Mouse (Mus musculus) midbrain, embryonic 10.5 days (tissue): ENCODE measurements around the gene Def8. TPM values are rescaled to one million over a fixed set of nuclear protein-coding genes. Genes with fewer than 3 reads are reported as not detected.
"Not testable (repeated sequence)": the region's sequence is repeated elsewhere in the genome, so short reads cannot be mapped to it uniquely, and the experiment has no call there.

Experiments used
- DNase-seq: peaks from one replicate; pipeline ENCODE4 v3.0.0-alpha.2; 2017; ENCODE audit warnings: low spot score
- H3K27ac ChIP-seq: fragments of 300-500 bp; sonication (generic); replicated peaks from 2 replicates; pipeline ENCODE4 v1.5.1; 2016; ENCODE audit warnings: mild to moderate bottlenecking
- H3K27me3 ChIP-seq: fragments of 300-500 bp; sonication (generic); 2 replicates; pipeline ENCODE4 v1.6.1; 2016; ENCODE audit warnings: low read depth, mild to moderate bottlenecking; ENCODE audit not compliant: poor library complexity, severe bottlenecking
- H3K36me3 ChIP-seq: fragments of 300-500 bp; sonication (generic); 2 replicates; pipeline ENCODE4 v1.6.1; 2016; ENCODE audit warnings: mild to moderate bottlenecking, moderate library complexity
- H3K4me1 ChIP-seq: fragments of 300-500 bp; sonication (generic); 2 replicates; pipeline ENCODE4 v1.6.1; 2016
- H3K4me3 ChIP-seq: fragments of 300-500 bp; sonication (generic); 2 replicates; pipeline ENCODE4 v1.5.1; 2016; ENCODE audit warnings: mild to moderate bottlenecking, moderate library complexity
- H3K9me3 ChIP-seq: fragments of 300-500 bp; sonication (generic); replicated peaks from 2 replicates; pipeline ENCODE4 v1.6.1; 2016; ENCODE audit warnings: mild to moderate bottlenecking
- WGBS: fragments of 180-500 bp; shearing (Covaris S2); methylation state at CpG from one replicate; pipeline ENCODE4 v1.1.7; 2016; 5-methylcytosine and 5-hydroxymethylcytosine counted together
- polyA plus RNA-seq: library from polyadenylated mRNA; unstranded; fragments of >200 nt; fragmentation: Nextera tagmentation; extraction: Ambion mirVana; gene quantifications from 2 replicates; pipeline ENCODE4 v1.2.1, GENCODE M21; 2016

The Def8 gene
- polyA plus RNA-seq, 1 experiment from 2014 or later, result 42.1 TPM

DNA sequence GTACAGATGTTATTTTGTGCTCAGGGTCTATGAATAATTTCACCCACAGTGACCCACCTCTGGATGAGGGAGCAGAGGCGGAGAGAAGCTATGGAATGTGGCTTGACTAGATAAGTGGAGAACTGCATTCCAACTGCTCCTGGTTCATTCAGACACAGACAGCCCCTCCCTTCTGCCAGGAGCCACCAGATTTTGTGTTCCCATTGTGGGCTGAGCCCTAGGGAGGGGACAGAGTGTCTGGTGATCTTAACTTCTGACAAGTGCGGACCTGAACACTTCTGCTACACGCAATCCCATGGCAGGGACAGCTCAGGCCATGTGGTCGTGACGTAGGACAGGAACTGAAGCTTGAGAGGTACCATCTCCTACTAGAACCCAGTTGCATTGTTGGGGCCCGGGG, 23.5 kb downstream of the Def8 start:
- WGBS, result 92% methylated on average over 6 of the region's 6 CpGs
- Histone ChIP-seq H3K9me3 (no peaks in the 10 kb centered on the region), H3K27ac (no peak overlapping the region), H3K36me3 (peaks cover 25% of the 10 kb centered on the region), H3K4me3 (no peak overlapping the region), H3K4me1 (peaks cover 15% of the 10 kb centered on the region), H3K27me3 (no peaks in the 10 kb centered on the region)
- DNase-seq, result no peak

DNA sequence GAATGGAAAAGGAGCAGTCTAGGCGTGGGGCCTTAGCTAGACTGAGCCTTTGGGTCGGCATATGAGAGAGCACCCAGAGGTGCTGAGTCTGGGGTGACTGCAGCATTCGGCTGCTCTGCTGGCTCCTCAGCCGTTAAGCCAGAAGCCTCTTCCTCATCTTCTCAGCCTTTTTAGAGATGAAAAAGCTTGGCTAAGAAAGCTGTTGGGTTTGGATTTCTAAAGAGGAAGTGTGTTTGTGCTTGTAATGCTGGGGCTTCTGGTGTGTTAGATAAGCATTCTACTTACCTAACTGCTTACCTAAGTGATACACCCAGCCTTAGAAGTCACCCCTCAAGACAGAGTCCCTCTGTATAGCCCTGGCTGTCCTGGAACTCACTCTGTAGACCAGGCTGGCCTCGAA, 27.5 kb downstream of the Def8 start:
- Histone ChIP-seq H3K27ac (no peak overlapping the region), H3K36me3 (peaks cover 63% of the 10 kb centered on the region), H3K27me3 (no peaks in the 10 kb centered on the region), H3K4me3 (no peak overlapping the region), H3K9me3 (no peaks in the 10 kb centered on the region), H3K4me1 (no peaks in the 10 kb centered on the region)
- DNase-seq, result no peak
- 89% methylated on average over 5 of the region's 5 CpGs for WGBS

DNA sequence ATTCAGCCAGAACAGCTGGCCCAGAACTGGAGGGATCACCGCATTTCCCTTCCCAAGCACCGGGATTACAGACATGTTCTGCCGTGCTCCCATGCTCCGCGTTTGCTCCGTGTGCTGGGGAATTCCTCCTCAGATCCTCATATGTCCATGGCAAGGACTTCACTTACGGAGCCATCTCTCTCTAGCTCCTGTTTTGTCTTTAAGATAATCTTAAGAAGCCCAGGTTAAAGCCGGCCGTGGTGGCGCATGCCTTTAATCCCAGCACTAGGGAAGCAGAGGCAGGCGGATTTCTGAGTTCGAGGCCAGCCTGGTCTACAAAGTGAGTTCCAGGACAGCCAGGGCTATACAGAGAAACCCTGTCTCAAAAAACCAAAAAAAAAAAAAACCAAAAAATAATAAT, 28.4 kb downstream of the Def8 start:
- WGBS, result 94% methylated on average over 12 of the region's 12 CpGs

DNA sequence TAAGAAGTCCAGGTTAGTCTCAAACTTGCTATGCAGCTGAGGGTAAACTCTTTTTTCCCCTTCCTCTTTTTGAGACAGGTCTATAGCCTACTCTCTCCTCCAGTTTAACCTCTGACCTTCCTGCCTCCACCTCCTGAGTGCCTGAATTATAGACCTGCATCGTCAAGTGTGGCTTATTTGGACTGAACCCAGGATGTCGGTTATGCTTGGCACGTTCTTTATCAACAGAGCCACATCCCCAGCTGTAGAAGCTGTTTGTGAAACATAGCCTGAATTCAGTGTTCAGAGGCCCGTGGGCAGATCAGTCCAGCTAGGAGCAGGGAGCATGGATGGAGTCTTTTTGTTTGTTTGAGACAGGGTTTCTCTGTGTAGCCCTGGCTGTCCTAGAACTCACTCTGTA, 28.8 kb downstream of the Def8 start:
- no peak for DNase-seq
- H3K27me3 ChIP-seq, result no peaks in the 10 kb centered on the region
- no peak overlapping the region for H3K27ac ChIP-seq
- WGBS, result 90% methylated on average over 4 of the region's 4 CpGs
- H3K9me3 ChIP-seq, result no peaks in the 10 kb centered on the region
- H3K36me3 ChIP-seq, result peaks cover 77% of the 10 kb centered on the region
- no peaks in the 10 kb centered on the region for H3K4me1 ChIP-seq
- H3K4me3 ChIP-seq, result no peak overlapping the region

More for the DNA sequence above, 28.4 kb downstream of the Def8 start:
- H3K27ac ChIP-seq, DNase-seq, H3K27me3 ChIP-seq, H3K4me1 ChIP-seq, H3K4me3 ChIP-seq, H3K9me3 ChIP-seq: not testable (repeated sequence)
- H3K36me3 ChIP-seq, result peaks cover 73% of the 10 kb centered on the region

DNA sequence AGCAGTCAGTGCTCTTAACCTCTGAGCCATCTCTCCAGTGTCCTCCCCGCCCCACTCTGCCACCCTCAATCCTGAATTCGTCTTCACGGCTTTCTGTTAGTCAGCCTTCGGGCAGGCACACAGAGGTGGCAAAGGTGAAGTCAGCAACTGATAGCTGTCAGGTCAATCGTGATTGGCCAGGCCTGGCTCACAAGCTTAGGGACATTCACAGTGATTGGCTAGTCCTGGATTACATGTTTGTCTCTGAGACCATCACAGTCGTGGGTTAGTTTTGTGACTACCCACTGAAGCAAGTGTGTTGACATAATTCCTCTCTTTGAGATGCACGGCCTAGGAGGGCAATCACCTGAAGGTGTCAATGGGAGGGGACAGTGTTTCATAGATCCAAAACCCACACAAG, 30.0 kb downstream of the Def8 start:
- H3K4me1 ChIP-seq, result no peaks in the 10 kb centered on the region
- H3K36me3 ChIP-seq, result peaks cover 88% of the 10 kb centered on the region
- no peak overlapping the region for H3K27ac ChIP-seq
- 85% methylated on average over 7 of the region's 7 CpGs for WGBS
- no peaks in the 10 kb centered on the region for H3K9me3 ChIP-seq
- no peak overlapping the region for H3K4me3 ChIP-seq
- no peak for DNase-seq
- H3K27me3 ChIP-seq, result no peaks in the 10 kb centered on the region

DNA sequence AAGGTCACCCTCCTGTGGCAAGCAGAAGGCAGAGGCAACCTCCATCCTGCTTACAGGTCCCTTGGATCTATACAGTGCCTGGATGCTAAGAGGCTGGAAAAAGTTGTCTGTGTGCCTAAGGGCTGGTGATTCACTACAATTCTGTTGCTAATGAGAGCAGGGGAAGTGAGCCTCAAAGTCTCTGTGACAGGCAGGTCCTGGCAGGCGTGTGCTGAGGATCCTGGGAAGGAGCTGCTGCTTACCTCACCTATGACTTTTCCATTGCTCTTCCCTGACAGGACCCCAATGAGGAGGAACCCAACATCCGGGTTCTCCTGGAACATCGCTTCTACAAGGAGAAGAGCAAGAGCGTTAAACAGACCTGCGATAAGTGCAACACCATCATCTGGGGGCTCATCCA, 30.6 kb downstream of the Def8 start:
- Histone ChIP-seq H3K9me3 (no peaks in the 10 kb centered on the region), H3K4me3 (no peak overlapping the region), H3K36me3 (peaks cover 94% of the 10 kb centered on the region), H3K4me1 (no peaks in the 10 kb centered on the region), H3K27me3 (no peaks in the 10 kb centered on the region), H3K27ac (no peak overlapping the region)
- no peak for DNase-seq
- WGBS, result 86% methylated on average over 5 of the region's 5 CpGs

DNA sequence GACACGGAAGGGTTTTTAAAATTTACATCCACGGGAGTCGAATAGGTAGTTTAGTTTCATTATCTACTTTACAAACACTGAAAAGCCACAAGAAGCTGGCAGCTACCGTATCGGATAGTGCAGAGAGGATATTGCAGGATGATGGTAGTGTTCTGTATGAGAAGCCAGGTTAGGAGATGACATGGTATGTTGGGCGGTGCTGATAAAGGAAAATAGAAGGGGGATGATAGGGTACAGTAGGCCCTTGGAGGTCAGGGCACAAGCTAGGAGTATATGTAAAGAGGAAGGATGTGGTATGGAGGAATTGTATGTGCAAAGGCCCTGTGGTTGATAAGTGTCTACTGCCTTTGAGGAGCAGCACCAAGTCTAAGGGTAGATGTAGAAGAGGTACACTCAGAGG, 31.2 kb downstream of the Def8 start:
- Histone ChIP-seq H3K4me1 (no peaks in the 10 kb centered on the region), H3K27me3 (no peaks in the 10 kb centered on the region), H3K9me3 (no peaks in the 10 kb centered on the region), H3K4me3 (no peak overlapping the region), H3K36me3 (peaks cover 94% of the 10 kb centered on the region), H3K27ac (no peak overlapping the region)
- WGBS, result 94% methylated on average over 6 of the region's 6 CpGs
- DNase-seq, result no peak

DNA sequence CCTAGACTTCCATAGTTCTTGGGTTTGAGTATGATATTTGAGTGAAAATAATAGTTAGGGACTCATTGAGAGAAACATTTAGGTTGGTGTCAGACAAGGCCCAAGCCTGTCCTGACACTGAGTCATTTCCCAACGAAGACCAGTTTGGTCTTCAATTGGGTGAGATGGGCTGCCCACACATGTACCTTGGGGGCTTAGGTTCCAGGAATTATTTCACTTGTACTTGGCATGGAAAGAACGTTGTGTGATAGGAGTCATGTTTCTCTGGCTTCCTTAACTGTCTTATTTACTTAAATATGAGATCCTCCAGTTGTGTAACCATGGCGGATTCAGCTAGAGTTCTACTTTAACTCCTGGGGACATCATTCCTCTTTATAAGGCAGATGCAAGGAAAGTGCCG, 40.3 kb downstream of the Def8 start:
- DNase-seq, result no peak

DNA sequence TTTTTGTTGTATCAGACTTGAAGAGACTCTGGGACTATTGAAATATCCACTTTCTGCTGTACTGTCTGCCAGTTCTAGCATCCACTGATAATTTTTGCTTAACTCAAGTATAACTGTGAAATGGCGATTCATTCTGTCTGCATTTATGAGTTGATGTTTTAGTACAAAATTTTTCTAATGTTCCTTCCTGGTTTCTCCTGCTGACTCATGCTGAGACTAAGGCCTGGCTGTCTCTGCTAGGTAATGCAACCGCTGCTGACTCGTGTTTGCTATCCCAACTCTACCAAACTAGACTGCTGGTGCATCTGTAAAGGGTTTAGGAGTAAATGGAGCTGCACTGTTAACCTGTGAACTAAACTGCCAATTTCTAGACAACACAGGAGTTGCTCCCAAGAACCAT, 44.1 kb downstream of the Def8 start:
- no peaks in the 10 kb centered on the region; the same call in 1 of the 2 replicates for H3K27me3 ChIP-seq
- H3K36me3 ChIP-seq, result peaks cover 12% of the 10 kb centered on the region
- 74% methylated on average over 3 of the region's 3 CpGs for WGBS
- no peak overlapping the region for H3K27ac ChIP-seq
- no peaks in the 10 kb centered on the region for H3K4me1 ChIP-seq
- H3K9me3 ChIP-seq, result no peaks in the 10 kb centered on the region
- DNase-seq, result no peak
- H3K4me3 ChIP-seq, result no peak overlapping the region

More for the DNA sequence above, 40.3 kb downstream of the Def8 start:
- Histone ChIP-seq H3K4me1 (no peaks in the 10 kb centered on the region), H3K4me3 (no peak overlapping the region), H3K27ac (no peak overlapping the region), H3K36me3 (peaks cover 51% of the 10 kb centered on the region), H3K27me3 (no peaks in the 10 kb centered on the region), H3K9me3 (no peaks in the 10 kb centered on the region)
- WGBS, result 90% methylated on average over 4 of the region's 4 CpGs

DNA sequence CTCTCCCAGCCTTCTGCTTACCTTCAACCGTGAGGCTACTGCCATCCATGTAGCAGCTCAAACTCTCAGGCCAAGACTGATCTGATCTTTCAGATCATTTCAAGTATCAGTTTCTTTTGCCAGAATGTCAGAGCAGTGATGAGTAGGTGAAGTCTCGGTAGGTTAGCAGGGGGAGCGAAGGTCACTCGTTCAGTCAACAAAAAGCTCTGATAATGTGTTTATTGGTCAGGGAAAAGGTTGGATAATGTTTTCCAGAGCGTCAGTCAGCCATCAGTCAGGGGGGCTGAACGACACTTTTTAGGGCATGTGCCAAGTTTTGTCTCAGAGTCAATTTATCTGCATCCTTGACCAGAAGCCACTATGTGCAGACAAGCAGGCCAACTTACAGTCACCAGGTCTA, 49.7 kb downstream of the Def8 start:
- peaks cover 10% of the 10 kb centered on the region for H3K4me1 ChIP-seq
- not testable (repeated sequence) for H3K4me3 ChIP-seq, H3K27me3 ChIP-seq, H3K9me3 ChIP-seq, H3K27ac ChIP-seq, DNase-seq, H3K36me3 ChIP-seq
- 83% methylated on average over 6 of the region's 6 CpGs for WGBS

DNA sequence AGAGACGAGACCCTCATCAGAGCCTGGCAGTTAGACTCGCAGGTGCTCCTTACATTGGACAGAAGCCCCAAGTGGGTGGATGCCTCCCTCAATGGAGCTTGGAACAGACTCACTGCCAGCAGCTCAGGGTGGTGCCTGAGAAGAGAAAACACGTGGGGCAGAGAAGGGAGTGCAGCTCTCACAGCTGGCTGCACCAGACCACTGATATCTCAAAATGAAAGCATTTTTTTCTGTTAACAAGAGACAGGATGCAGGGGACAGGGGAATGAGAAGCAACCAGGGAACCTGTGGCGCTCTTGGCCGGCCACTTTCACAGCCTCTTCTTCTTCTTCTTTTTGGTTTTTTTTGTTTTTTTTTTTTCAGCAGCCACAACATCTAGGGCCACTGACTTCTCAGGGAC, 51.2 kb downstream of the Def8 start:
- H3K27ac ChIP-seq, H3K9me3 ChIP-seq: not testable (repeated sequence)
- WGBS, result 72% methylated on average over 5 of the region's 5 CpGs

DNA sequence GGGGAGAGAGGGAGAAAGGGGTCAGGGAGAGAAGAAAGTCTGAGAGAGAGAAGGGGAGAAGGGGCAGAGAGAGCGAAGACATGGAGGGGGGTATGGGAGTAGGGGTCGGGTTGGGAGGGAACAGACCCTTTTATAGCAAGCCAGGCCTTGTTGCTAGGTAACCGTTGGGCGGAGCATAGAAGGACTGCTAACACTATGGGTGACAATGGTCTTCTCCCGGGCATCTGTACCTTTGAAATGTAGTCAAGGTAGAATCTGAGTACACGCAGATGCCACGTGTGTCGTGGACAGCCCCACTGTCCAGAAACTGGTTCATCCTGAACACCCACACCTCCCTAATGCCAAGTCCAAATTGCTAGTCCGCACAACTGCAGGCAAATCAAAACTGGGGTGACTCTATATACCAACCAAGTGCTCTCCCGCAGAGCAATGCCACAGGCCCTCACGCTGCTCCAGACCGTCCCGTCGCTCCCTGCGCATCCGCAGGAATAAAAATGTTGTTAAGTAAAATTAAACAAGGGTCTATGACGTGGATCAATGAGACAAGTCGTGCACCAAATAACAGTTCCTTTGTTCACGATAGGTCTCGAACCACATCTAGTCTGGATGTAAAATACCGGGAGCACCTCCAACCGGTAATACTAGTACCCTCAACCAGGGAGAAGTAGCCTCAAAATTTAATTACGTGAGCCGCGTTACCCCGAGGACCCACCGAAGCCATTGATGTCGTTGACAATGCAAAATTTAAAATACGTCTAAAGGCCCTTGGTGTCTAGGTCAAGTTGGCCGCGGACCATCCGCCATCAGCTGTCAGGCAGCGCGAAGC, 53.8 kb downstream of the Def8 start:
- Histone ChIP-seq H3K4me1 (peaks cover 21% of the 10 kb centered on the region), H3K27ac (peak overlapping the region; percentile 99), H3K9me3 (no peaks in the 10 kb centered on the region), H3K27me3 (no peaks in the 10 kb centered on the region), H3K4me3 (peak overlapping the region; percentile 94), H3K36me3 (peaks cover 23% of the 10 kb centered on the region)
- peak; percentile 37 for DNase-seq
- 8% methylated on average over 34 of the region's 34 CpGs for WGBS

More for the DNA sequence above, 51.2 kb downstream of the Def8 start:
- not testable (repeated sequence) for H3K36me3 ChIP-seq, H3K27me3 ChIP-seq, H3K4me3 ChIP-seq, DNase-seq
- peaks cover 21% of the 10 kb centered on the region for H3K4me1 ChIP-seq

DNA sequence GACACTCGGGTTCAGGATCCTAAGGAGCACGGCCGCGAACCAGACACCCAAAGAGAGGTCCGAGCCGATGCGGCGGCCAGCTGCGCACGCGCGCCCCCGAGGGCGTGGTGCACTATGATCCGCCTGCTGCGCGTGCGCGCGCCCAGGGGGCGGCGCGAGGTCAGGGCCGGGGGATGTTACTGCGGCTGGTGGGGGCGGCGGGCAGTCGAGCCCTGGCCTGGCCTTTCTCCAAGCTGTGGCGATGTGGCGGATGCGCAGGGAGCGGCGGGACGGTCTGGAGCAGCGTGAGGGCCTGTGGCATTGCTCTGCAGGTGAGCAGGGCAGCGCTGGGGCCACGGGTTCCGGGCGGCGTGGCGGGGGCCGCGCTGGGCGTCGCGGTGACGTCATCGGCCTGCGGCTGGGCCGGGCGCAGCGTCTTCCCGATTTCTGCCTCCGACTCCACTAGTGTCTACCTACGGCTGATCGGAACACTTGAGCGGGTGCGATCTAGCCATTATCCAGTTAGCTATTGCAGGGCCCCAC, 54.5 kb downstream of the Def8 start, which contains the start of gene Afg3l1:
Gene Afg3l1, plus strand, starts transcription at position 167 of the 522 bp plus-strand sequence.
- H3K36me3 ChIP-seq, result peaks cover 30% of the 10 kb centered on the region
- peak within 1 kb of the TSS; percentile 94 for H3K4me3 ChIP-seq
- H3K9me3 ChIP-seq, result no peaks in the 10 kb centered on the region
- H3K27ac ChIP-seq, result peak within 1 kb of the TSS; percentile 99
- H3K27me3 ChIP-seq, result no peaks in the 10 kb centered on the region
- H3K4me1 ChIP-seq, result peaks cover 21% of the 10 kb centered on the region
- DNase-seq, result peak; percentile 93
- under 1% methylated on average over 58 of the region's 58 CpGs for WGBS
